Mouse (Mus musculus) erythroblast, embryonic 14.5 days (primary cell): ENCODE data around the gene Slc44a2.

ENCODE experiments used
- GATA1 ChIP-seq: IDR thresholded peaks from 2 replicates; pipeline ENCODE4 v1.6.1; 2012; ENCODE audit warnings: low read length, inconsistent platforms, mixed read lengths
- TAL1 ChIP-seq: IDR thresholded peaks from 3 replicates; pipeline ENCODE4 v1.6.1; 2012; ENCODE audit warnings: low read length, inconsistent platforms, mixed read lengths

GRCm38 (mm10) chr9:21314367-21315140 is 5.9 kb upstream of the Slc44a2 start:
- TF ChIP-seq TAL1 (peak; percentile 43; the same call in 2 of the 3 replicates), GATA1 (no peak; the same call in 1 of the 2 replicates)
